Comparison of ENCODE assay signal across 16 mouse cellular contexts in the genomic region with DNA sequence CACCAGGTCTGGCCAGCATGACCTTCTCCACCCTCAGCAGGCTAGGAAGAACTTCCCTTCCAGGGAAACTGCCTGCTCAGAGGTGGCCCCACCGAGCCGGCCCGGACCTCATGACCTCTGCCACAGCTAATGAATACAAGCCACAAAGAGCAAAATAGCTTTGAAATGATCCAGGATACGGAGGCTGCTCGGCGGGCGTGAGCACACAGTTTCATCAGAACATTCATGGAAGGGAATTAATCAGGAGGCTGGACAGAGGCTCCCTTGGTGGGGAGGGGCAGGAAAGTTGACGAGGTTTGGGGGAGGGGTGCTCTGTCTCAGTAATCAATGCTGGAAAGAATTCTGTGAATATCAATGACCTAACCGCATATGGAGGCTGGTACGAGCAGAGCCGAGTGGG. TPM values are rescaled to one million over a fixed set of nuclear protein-coding genes. Genes with fewer than 3 reads are reported as not detected.
DNase-seq lines count a peak whose midpoint lies in the region; ATAC-seq lines count a peak whose summit lies in the region.
"Had no signal": no experiment of that assay in that cellular context is flagged by ENCODE, and none has a peak within 500 bp of the region (broad histone marks: within the 10 kb centered on the region; RNA-seq: fewer than 3 reads in every experiment).

No protein-coding gene starts in this region.

- no peak overlapping the region for H3K9ac ChIP-seq in neural tube, embryonic 15.5 days (replicated peaks)
- no peak overlapping the region for H3K9ac ChIP-seq in forebrain, embryonic 14.5 days (ENCODE audit: low read length)
- H3K9ac ChIP-seq in midbrain, embryonic 12.5 days (replicated peaks) = no peak overlapping the region
- H3K9ac ChIP-seq in kidney, embryonic 14.5 days (ENCODE audit: low read depth, low read length) = no peak overlapping the region
- H3K9ac ChIP-seq: embryonic facial prominence, embryonic 13.5 days; intestine, embryonic 15.5 days; limb, embryonic 15.5 days had no signal

- H3K27me3 ChIP-seq in neural tube, embryonic 15.5 days (replicated peaks) = no peaks in the 10 kb centered on the region
- no peaks in the 10 kb centered on the region for H3K27me3 ChIP-seq in forebrain, embryonic 14.5 days (replicated peaks; ENCODE audit: control insufficient read depth, insufficient read depth, low read length)
- peaks cover 10% of the 10 kb centered on the region; the same call in 1 of the 2 replicates for H3K27me3 ChIP-seq in midbrain, embryonic 12.5 days
- H3K27me3 ChIP-seq in kidney, embryonic 14.5 days (ENCODE audit: control insufficient read depth, insufficient read depth, low read length) = no peaks in the 10 kb centered on the region
- H3K27me3 ChIP-seq: embryonic facial prominence, embryonic 13.5 days had no signal

- H3K36me3 ChIP-seq in neural tube, embryonic 15.5 days = no peaks in the 10 kb centered on the region
- H3K36me3 ChIP-seq in forebrain, embryonic 14.5 days (ENCODE audit: control insufficient read depth, insufficient read depth, low read length) = no peaks in the 10 kb centered on the region
- no peaks in the 10 kb centered on the region for H3K36me3 ChIP-seq in midbrain, embryonic 12.5 days
- H3K36me3 ChIP-seq in kidney, embryonic 14.5 days (ENCODE audit: control insufficient read depth, insufficient read depth, low read length) = no peaks in the 10 kb centered on the region
- H3K36me3 ChIP-seq: embryonic facial prominence, embryonic 13.5 days; heart, embryonic 10.5 days; intestine, embryonic 15.5 days; limb, embryonic 15.5 days had no signal

- no peaks in the 10 kb centered on the region for H3K9me3 ChIP-seq in neural tube, embryonic 15.5 days (replicated peaks)
- H3K9me3 ChIP-seq in forebrain, embryonic 14.5 days (replicated peaks; ENCODE audit: control insufficient read depth, low read length) = no peaks in the 10 kb centered on the region
- H3K9me3 ChIP-seq in midbrain, embryonic 12.5 days = no peaks in the 10 kb centered on the region
- no peaks in the 10 kb centered on the region for H3K9me3 ChIP-seq in kidney, embryonic 14.5 days (ENCODE audit: control insufficient read depth, low read length)
- H3K9me3 ChIP-seq: embryonic facial prominence, embryonic 13.5 days; heart, embryonic 10.5 days; intestine, embryonic 15.5 days; limb, embryonic 15.5 days had no signal

- ATAC-seq in neural tube, embryonic 15.5 days (ENCODE audit: low FRiP score) = no peak
- ATAC-seq in forebrain, embryonic 14.5 days = 0 out of 2 replicates have a peak, but pooled peaks have one; percentile 18
- no peak for ATAC-seq in midbrain, embryonic 12.5 days (ENCODE audit: low FRiP score, low read depth)
- no peak for ATAC-seq in kidney, embryonic 14.5 days (ENCODE audit: low FRiP score, low TSS enrichment)
- ATAC-seq: intestine, embryonic 15.5 days had no signal

- no peak overlapping the region for H3K27ac ChIP-seq in neural tube, embryonic 15.5 days (replicated peaks)
- H3K27ac ChIP-seq in forebrain, embryonic 14.5 days (ENCODE audit: low read depth, low read length) = no peak overlapping the region
- peak overlapping the region; percentile 62 for H3K27ac ChIP-seq in midbrain, embryonic 12.5 days (replicated peaks)
- no peak overlapping the region for H3K27ac ChIP-seq in kidney, embryonic 14.5 days (ENCODE audit: low read depth, low read length)
- H3K27ac ChIP-seq: embryonic facial prominence, embryonic 13.5 days; heart, embryonic 10.5 days; intestine, embryonic 15.5 days; layer of hippocampus, adult 2 months; left cerebral cortex, adult 2 months; limb, embryonic 15.5 days; macrophage had no signal

- peaks cover 17% of the 10 kb centered on the region for H3K4me1 ChIP-seq in neural tube, embryonic 15.5 days
- no peaks in the 10 kb centered on the region for H3K4me1 ChIP-seq in forebrain, embryonic 14.5 days (ENCODE audit: control insufficient read depth, insufficient read depth, low read length)
- peaks cover 29% of the 10 kb centered on the region for H3K4me1 ChIP-seq in midbrain, embryonic 12.5 days
- H3K4me1 ChIP-seq in kidney, embryonic 14.5 days (ENCODE audit: control insufficient read depth, insufficient read depth, low read length) = no peaks in the 10 kb centered on the region
- H3K4me1 ChIP-seq: embryonic facial prominence, embryonic 13.5 days; intestine, embryonic 15.5 days; limb, embryonic 15.5 days had no signal

- WGBS in neural tube, embryonic 15.5 days = 7% methylated on average over 11 of the region's 11 CpGs
- 5% methylated on average over 11 of the region's 11 CpGs for WGBS in forebrain, embryonic 14.5 days
- 5% methylated on average over 11 of the region's 11 CpGs for WGBS in midbrain, embryonic 12.5 days
- 42% methylated on average over 11 of the region's 11 CpGs for WGBS in kidney, embryonic 14.5 days

- no peak overlapping the region for H3K4me3 ChIP-seq in neural tube, embryonic 15.5 days (replicated peaks)
- H3K4me3 ChIP-seq in forebrain, embryonic 14.5 days (ENCODE audit: low read depth, low read length) = no peak overlapping the region
- no peak overlapping the region for H3K4me3 ChIP-seq in midbrain, embryonic 12.5 days
- no peak overlapping the region for H3K4me3 ChIP-seq in kidney, embryonic 14.5 days (ENCODE audit: low read length)
- H3K4me3 ChIP-seq: embryonic facial prominence, embryonic 13.5 days; heart, embryonic 10.5 days; intestine, embryonic 15.5 days; layer of hippocampus, adult 2 months; left cerebral cortex, adult 2 months; limb, embryonic 15.5 days; myocyte had no signal

- no peak overlapping the region for H3K4me2 ChIP-seq in neural tube, embryonic 15.5 days
- H3K4me2 ChIP-seq in forebrain, embryonic 14.5 days (ENCODE audit: low read length) = no peak overlapping the region
- peak overlapping the region; percentile 23 for H3K4me2 ChIP-seq in midbrain, embryonic 12.5 days (replicated peaks)
- H3K4me2 ChIP-seq in kidney, embryonic 14.5 days (replicated peaks; ENCODE audit: low read depth, low read length) = no peak overlapping the region
- H3K4me2 ChIP-seq: embryonic facial prominence, embryonic 13.5 days; intestine, embryonic 15.5 days; limb, embryonic 15.5 days had no signal

- peak; percentile 54 for DNase-seq in neural tube, embryonic 10.5 days (ENCODE audit: extremely low spot score, low spot score)
- no peak for DNase-seq in forebrain, embryonic 14.5 days (ENCODE audit: low spot score)
- DNase-seq in kidney, postnatal 25 days = no peak
- no peak for DNase-seq in layer of hippocampus, adult 9-10 months (ENCODE audit: low spot score)
- DNase-seq: cerebellum, postnatal 14 days had no signal

RNA-seq across cellular contexts. Expression of a gene that starts 45.3 kb away (rescaled TPM):
- polyA plus RNA-seq in neural tube, embryonic 15.5 days (2015; fragmentation: Nextera tagmentation; extraction: Ambion mirVana) = 16.3 and 16.9 TPM in 2 replicates
- 17.3 and 19.9 TPM in 2 replicates for polyA plus RNA-seq in forebrain, embryonic 14.5 days (2014; fragmentation: Nextera tagmentation; extraction: Ambion mirVana)
- polyA plus RNA-seq in midbrain, embryonic 12.5 days (2016; fragmentation: Nextera tagmentation; extraction: Ambion mirVana) = 22.5 and 24.1 TPM in 2 replicates
- polyA plus RNA-seq in kidney, embryonic 14.5 days (2014; fragmentation: Nextera tagmentation; extraction: Ambion mirVana) = 11.2 and 16.6 TPM in 2 replicates
